Mouse (Mus musculus) myocyte (in vitro differentiated cells): ENCODE results near the gene Gimap3.

Source experiments
- CEBPB ChIP-seq: IDR thresholded peaks from 2 replicates; pipeline ENCODE4 v1.6.1; 2011; ENCODE audit warnings: mild to moderate bottlenecking, moderate library complexity; ENCODE audit not compliant: poor library complexity, insufficient read depth, severe bottlenecking
- E2F4 ChIP-seq: IDR thresholded peaks from one replicate; pipeline ENCODE4 v1.6.1; 2011; ENCODE audit warnings: mild to moderate bottlenecking, control low read depth, moderate library complexity; ENCODE audit not compliant: insufficient read depth
- MAX ChIP-seq: IDR thresholded peaks from one replicate; pipeline ENCODE4 v1.6.1; 2011; ENCODE audit warnings: low read depth, mild to moderate bottlenecking, control low read depth
- MYOD1 ChIP-seq, 3 experiments: IDR thresholded peaks; one replicate each; pipeline ENCODE4 v1.6.1; 2011; ENCODE audit warnings: control low read depth in 2 of 3, low read depth in 2 of 3, mild to moderate bottlenecking in 2 of 3, moderate library complexity in 1 of 3; ENCODE audit not compliant: insufficient read length in 2 of 3, control insufficient read depth in 1 of 3
- MYOG ChIP-seq, 3 experiments: IDR thresholded peaks; one replicate each; pipeline ENCODE4 v1.6.1; 2011; ENCODE audit warnings: control low read depth in 2 of 3, low read depth in 2 of 3, mild to moderate bottlenecking in 2 of 3; ENCODE audit not compliant: insufficient read length in 2 of 3, control insufficient read depth in 1 of 3, insufficient read depth in 1 of 3
- POLR2A ChIP-seq: IDR thresholded peaks from one replicate; pipeline ENCODE4 v1.6.1; 2011; ENCODE audit warnings: low read depth, mild to moderate bottlenecking, control low read depth, moderate library complexity; ENCODE audit not compliant: insufficient read length
- POLR2AphosphoS2 ChIP-seq: IDR thresholded peaks from one replicate; pipeline ENCODE4 v1.6.1; 2011; ENCODE audit warnings: low read depth, control low read depth; ENCODE audit not compliant: insufficient read length
- REST ChIP-seq: IDR thresholded peaks from one replicate; pipeline ENCODE4 v1.6.1; 2011; ENCODE audit warnings: mild to moderate bottlenecking, control low read depth, moderate library complexity; ENCODE audit not compliant: insufficient read depth, insufficient read length
- SRF ChIP-seq: IDR thresholded peaks from one replicate; pipeline ENCODE4 v1.6.1; 2011; ENCODE audit warnings: low read depth; ENCODE audit not compliant: control insufficient read depth, insufficient read length
- TCF12 ChIP-seq: IDR thresholded peaks from one replicate; pipeline ENCODE4 v1.6.1; 2011; ENCODE audit warnings: mild to moderate bottlenecking, control low read depth; ENCODE audit not compliant: poor library complexity, insufficient read depth, severe bottlenecking
- TCF3 ChIP-seq: IDR thresholded peaks from one replicate; pipeline ENCODE4 v1.6.1; 2011; ENCODE audit warnings: low read depth, control low read depth; ENCODE audit not compliant: insufficient read length
- USF1 ChIP-seq: IDR thresholded peaks from one replicate; pipeline ENCODE4 v1.6.1; 2011; ENCODE audit warnings: low read depth, mild to moderate bottlenecking, control low read depth, moderate library complexity

GRCm38 (mm10) chr6:48785189-48785588 lies 14.5 kb upstream of the Gimap3 start:
- no peak for TF ChIP-seq MAX
- no peak for TF ChIP-seq POLR2A
- no peak for TF ChIP-seq MYOD1 (IDR thresholded peaks at IDR 0.05; ENCODE audit: control insufficient read depth in 1 of 3, insufficient read length in 2 of 3, low read depth in 2 of 3)
- no peak for TF ChIP-seq REST
- TF ChIP-seq USF1 = no peak
- TF ChIP-seq TCF12 = no peak
- no peak for TF ChIP-seq TCF3
- TF ChIP-seq POLR2AphosphoS2 = no peak
- TF ChIP-seq SRF = no peak
- no peak for TF ChIP-seq E2F4
- TF ChIP-seq CEBPB = no peak
- TF ChIP-seq MYOG (IDR thresholded peaks at IDR 0.05; ENCODE audit: control insufficient read depth in 1 of 3, insufficient read depth in 1 of 3, insufficient read length in 2 of 3, low read depth in 2 of 3) = no peak
